Mouse (Mus musculus) midbrain, embryonic 14.5 days (tissue): ENCODE measurements around the gene Pkd2. TPM values are rescaled to one million over a fixed set of nuclear protein-coding genes. Genes with fewer than 3 reads are reported as not detected.
"Not testable (repeated sequence)": the region's sequence is repeated elsewhere in the genome, so short reads cannot be mapped to it uniquely, and the experiment has no call there.

Experiments used
- ATAC-seq: fragments of 200-750 bp; cut with Nextera tagmentation; 2 replicates; pipeline ENCODE4 v1.8.0; 2017; ENCODE audit warnings: moderate number of reproducible peaks, moderate library complexity; ENCODE audit not compliant: low FRiP score, low TSS enrichment
- DNase-seq: peaks from one replicate; pipeline ENCODE4 v3.0.0-alpha.2; 2015
- H3K27ac ChIP-seq: fragments of 300-500 bp; sonication (generic); replicated peaks from 2 replicates; pipeline ENCODE4 v1.5.1; 2014; ENCODE audit warnings: mild to moderate bottlenecking, low read depth, low read length, moderate library complexity
- H3K27me3 ChIP-seq: fragments of 300-500 bp; sonication (generic); 2 replicates; pipeline ENCODE4 v1.6.1; 2014; ENCODE audit warnings: low read length, control low read depth, mixed read lengths; ENCODE audit not compliant: control insufficient read depth, insufficient read depth
- H3K36me3 ChIP-seq: fragments of 300-500 bp; sonication (generic); 2 replicates; pipeline ENCODE4 v1.6.1; 2014; ENCODE audit warnings: low read length, control low read depth; ENCODE audit not compliant: control insufficient read depth, insufficient read depth
- H3K4me1 ChIP-seq: fragments of 300-500 bp; sonication (generic); 2 replicates; pipeline ENCODE4 v1.6.1; 2014; ENCODE audit warnings: mild to moderate bottlenecking, antibody characterized with exemption, low read length, control low read depth; ENCODE audit not compliant: control insufficient read depth, insufficient read depth
- H3K4me2 ChIP-seq: fragments of 300-500 bp; sonication (generic); 2 replicates; pipeline ENCODE4 v1.6.1; 2014; ENCODE audit warnings: mild to moderate bottlenecking, low read length, moderate library complexity
- H3K4me3 ChIP-seq: fragments of 300-500 bp; sonication (generic); replicated peaks from 2 replicates; pipeline ENCODE4 v1.5.1; 2014; ENCODE audit warnings: low read depth, low read length
- H3K9ac ChIP-seq: fragments of 300-500 bp; sonication (generic); replicated peaks from 2 replicates; pipeline ENCODE4 v1.6.1; 2014; ENCODE audit warnings: mild to moderate bottlenecking, low read length, moderate library complexity
- H3K9me3 ChIP-seq: fragments of 300-500 bp; sonication (generic); 2 replicates; pipeline ENCODE4 v1.6.1; 2016; ENCODE audit warnings: low read length, control low read depth, mixed read lengths; ENCODE audit not compliant: control insufficient read depth
- WGBS: fragments of 180-500 bp; shearing (Covaris S2); extraction: QIAGEN DNeasy Blood & Tissue Kit; methylation state at CpG from one replicate; pipeline ENCODE4 v1.1.7; 2014; 5-methylcytosine and 5-hydroxymethylcytosine counted together
- polyA plus RNA-seq: library from polyadenylated mRNA; unstranded; fragments of >200 nt; fragmentation: Nextera tagmentation; extraction: Ambion mirVana; gene quantifications from 2 replicates; pipeline ENCODE4 v1.2.1, GENCODE M21; 2014

Gene Pkd2
- polyA plus RNA-seq, 1 experiment from 2014 or later: 10.0 TPM

DNA sequence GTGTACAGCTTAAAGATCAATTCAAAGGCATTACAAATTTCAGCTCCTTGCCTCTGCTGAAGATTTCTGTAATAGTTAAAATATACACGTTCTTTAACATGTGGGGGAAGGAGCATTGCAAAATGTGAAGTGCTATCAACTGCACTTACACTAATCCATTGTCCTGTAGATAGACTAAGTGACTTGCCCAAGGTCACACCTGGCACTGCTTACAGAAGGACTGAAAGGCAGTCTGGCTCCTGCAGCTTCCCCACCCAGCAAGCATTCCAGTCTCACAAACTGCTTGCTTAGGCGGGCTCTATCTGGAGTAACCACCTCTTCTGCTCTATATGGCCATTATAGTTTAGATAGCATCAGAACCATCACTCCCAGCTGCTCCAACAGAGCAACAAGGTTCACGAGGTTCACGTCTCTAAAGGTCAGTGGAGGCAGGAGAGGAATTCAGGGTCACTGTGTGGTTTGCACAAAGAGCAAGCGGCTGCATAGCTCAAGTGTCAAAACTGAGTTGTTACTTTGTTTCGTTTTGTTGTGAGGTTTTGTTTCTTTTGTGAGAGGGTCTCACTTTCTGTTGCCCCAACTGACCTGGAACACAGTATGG is 25.2 kb upstream of the Pkd2 start:
- ATAC-seq (no peak), DNase-seq (no peak)
- Histone ChIP-seq H3K36me3 (no peaks in the 10 kb centered on the region), H3K9ac (no peak overlapping the region), H3K4me2 (no peak overlapping the region), H3K27ac (no peak overlapping the region), H3K9me3 (no peaks in the 10 kb centered on the region), H3K4me1 (no peaks in the 10 kb centered on the region), H3K4me3 (no peak overlapping the region), H3K27me3 (no peaks in the 10 kb centered on the region)
- 66% methylated on average over 6 of the region's 6 CpGs for WGBS

DNA sequence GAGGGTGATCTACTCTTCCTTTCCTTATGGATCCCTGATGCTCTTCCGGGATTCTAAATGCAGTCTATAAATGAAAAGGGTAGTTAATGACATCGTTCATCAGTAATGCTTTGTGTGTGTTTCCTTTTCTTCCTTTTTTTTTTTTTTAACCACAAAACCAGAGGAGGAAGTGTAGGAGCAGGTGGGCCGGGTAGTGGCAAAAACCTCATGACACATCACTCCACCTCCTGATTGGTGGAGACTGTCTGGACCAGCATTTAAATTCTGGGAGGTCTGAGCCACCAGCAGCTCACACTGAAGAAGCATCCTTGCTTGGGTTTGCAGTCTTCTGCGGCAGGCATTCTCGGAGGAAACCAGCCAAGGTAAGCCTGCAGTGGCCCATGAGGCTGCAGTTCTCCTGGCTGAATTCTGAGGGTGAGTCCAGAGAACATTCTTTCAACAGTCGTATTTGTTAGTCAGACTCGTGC is 24.4 kb upstream of the Pkd2 start, which contains the start of gene Spp1:
Gene Spp1, plus strand, starts transcription at position 284 of the 467 bp plus-strand sequence.
- Histone ChIP-seq H3K4me2 (no peak within 1 kb of the TSS), H3K4me1 (no peaks in the 10 kb centered on the region), H3K27me3 (no peaks in the 10 kb centered on the region), H3K36me3 (no peaks in the 10 kb centered on the region), H3K27ac (no peak within 1 kb of the TSS), H3K9ac (no peak within 1 kb of the TSS), H3K9me3 (no peaks in the 10 kb centered on the region), H3K4me3 (no peak within 1 kb of the TSS)
- WGBS: 72% methylated on average over 7 of the region's 7 CpGs
- ATAC-seq (no peak), DNase-seq (no peak)

DNA sequence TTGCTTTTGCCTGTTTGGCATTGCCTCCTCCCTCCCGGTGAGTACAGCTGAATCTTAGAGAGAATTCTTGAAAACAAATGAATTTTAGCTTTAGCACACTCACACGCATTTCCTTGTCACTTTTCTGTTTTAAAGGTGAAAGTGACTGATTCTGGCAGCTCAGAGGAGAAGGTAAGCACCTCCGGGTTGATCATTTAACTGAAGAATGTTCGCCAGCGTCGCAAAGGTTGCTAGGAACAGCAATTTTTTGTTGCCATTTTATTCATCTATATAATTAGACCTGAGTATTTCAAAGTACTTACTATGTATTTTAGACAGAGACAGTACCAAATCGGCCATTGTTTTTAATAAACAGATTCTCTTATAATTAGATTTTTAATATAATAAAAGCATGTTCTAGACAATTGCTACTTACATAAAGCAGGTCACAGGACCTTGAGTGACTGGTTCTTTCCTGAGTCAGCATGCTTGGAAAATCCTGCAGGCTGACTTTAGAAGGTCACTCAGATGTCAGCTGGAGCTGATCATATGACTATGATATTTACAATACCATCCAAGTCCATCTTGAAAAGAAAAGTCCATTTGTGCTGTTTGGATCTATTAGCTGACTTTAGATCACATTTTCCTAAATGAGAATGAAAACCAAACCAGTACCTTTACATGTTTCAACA is 22.7 kb upstream of the Pkd2 start:
- no peak for ATAC-seq
- no peaks in the 10 kb centered on the region for H3K9me3 ChIP-seq
- no peak overlapping the region for H3K9ac ChIP-seq
- no peaks in the 10 kb centered on the region for H3K27me3 ChIP-seq
- H3K36me3 ChIP-seq: no peaks in the 10 kb centered on the region
- no peak overlapping the region for H3K27ac ChIP-seq
- WGBS: 87% methylated on average over 7 of the region's 7 CpGs
- H3K4me2 ChIP-seq: no peak overlapping the region
- no peak overlapping the region for H3K4me3 ChIP-seq
- no peak for DNase-seq
- no peaks in the 10 kb centered on the region for H3K4me1 ChIP-seq

DNA sequence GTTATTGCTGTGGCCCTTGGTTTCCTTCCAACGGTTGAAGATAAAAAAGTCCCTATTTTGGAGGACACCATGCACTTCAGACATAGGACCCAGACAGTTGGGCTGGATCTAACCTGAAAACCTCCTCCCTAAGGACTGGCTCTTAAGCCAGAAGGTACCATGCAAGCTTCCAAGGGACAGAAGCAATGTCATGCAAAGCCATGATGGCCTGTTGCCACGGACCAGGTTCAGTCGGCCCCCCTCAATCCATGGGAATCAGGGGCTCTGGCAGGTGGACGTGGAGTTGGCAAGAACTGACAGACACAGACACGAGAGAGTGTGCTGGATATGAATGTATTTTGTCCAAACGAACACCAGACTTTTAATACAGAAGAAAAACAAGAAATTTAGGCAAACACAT is 16.9 kb upstream of the Pkd2 start:
- DNase-seq (no peak), ATAC-seq (no peak)
- Histone ChIP-seq H3K9me3 (no peaks in the 10 kb centered on the region), H3K4me2 (no peak overlapping the region), H3K27ac (no peak overlapping the region), H3K4me1 (no peaks in the 10 kb centered on the region), H3K4me3 (no peak overlapping the region), H3K27me3 (no peaks in the 10 kb centered on the region), H3K36me3 (no peaks in the 10 kb centered on the region), H3K9ac (no peak overlapping the region)
- 69% methylated on average over 6 of the region's 6 CpGs for WGBS

DNA sequence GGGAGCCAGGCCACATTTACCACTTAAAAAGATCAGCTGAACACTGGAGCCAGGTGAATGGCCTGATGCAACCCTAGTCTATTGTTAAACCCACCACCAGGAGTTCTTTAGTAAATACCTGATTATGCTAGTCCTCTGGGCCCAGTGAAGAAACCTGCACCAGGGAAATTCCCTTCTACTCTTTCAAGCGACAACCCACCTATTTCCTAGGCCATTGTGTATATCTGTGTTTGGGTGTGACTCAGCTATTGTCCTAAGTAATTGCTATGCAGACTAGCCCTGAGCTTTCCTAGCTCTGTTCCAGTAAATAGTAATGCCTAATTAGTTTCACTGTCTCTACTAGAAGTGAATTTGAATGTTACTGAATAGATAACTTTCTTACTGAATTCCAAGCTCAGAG is 16.4 kb upstream of the Pkd2 start:
- 55% methylated on average over 1 of the region's 1 CpGs for WGBS
- no peaks in the 10 kb centered on the region for H3K9me3 ChIP-seq
- no peaks in the 10 kb centered on the region for H3K4me1 ChIP-seq
- no peak overlapping the region for H3K27ac ChIP-seq
- no peak for ATAC-seq
- no peak for DNase-seq
- H3K4me2 ChIP-seq: no peak overlapping the region
- no peak overlapping the region for H3K4me3 ChIP-seq
- H3K27me3 ChIP-seq: no peaks in the 10 kb centered on the region
- H3K9ac ChIP-seq: no peak overlapping the region
- H3K36me3 ChIP-seq: no peaks in the 10 kb centered on the region

DNA sequence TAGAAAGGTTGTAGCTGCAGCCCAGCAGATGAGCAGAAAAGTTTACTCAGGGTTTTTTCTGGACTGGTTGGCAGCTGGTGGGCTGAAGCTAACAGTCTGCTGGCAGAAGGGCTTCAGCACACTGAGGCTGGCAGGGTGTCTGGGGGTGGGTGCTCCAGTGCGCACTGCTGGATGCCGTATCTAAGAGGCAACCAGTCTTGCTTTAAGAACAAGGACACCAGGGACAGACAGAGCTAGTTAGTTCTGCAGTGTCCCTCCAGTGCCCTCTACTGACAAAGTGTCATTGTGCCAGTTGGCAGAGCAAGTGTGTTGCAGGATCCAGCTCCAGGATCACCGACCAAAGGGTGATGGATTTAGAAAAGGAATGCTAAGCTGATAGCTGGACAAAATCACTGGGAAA is 13.1 kb upstream of the Pkd2 start:
- Histone ChIP-seq H3K27me3 (no peaks in the 10 kb centered on the region), H3K9ac (no peak overlapping the region), H3K4me2 (no peak overlapping the region), H3K36me3 (no peaks in the 10 kb centered on the region), H3K4me3 (no peak overlapping the region), H3K27ac (no peak overlapping the region), H3K4me1 (no peaks in the 10 kb centered on the region), H3K9me3 (no peaks in the 10 kb centered on the region)
- ATAC-seq (no peak; the same call in 1 of the 2 replicates), DNase-seq (peak; percentile 80)
- WGBS: 11% methylated on average over 3 of the region's 3 CpGs

GRCm38 (mm10) chr5:104448346-104448745 is 10.9 kb upstream of the Pkd2 start:
- WGBS: 21% methylated on average over 6 of the region's 6 CpGs

GRCm38 (mm10) chr5:104449491-104449890 is 9.8 kb upstream of the Pkd2 start:
- Histone ChIP-seq H3K4me3 (no peak overlapping the region), H3K9me3 (no peaks in the 10 kb centered on the region), H3K27me3 (no peaks in the 10 kb centered on the region), H3K4me1 (no peaks in the 10 kb centered on the region), H3K9ac (no peak overlapping the region), H3K36me3 (no peaks in the 10 kb centered on the region), H3K4me2 (no peak overlapping the region), H3K27ac (no peak overlapping the region)
- DNase-seq (peak; percentile 11), ATAC-seq (no peak)
- 34% methylated on average over 3 of the region's 3 CpGs for WGBS

More at GRCm38 (mm10) chr5:104448346-104448745, 10.9 kb upstream of the Pkd2 start:
- ATAC-seq, H3K36me3 ChIP-seq, H3K4me1 ChIP-seq, H3K27me3 ChIP-seq, H3K4me3 ChIP-seq, H3K9ac ChIP-seq, H3K27ac ChIP-seq, DNase-seq, H3K9me3 ChIP-seq, H3K4me2 ChIP-seq: not testable (repeated sequence)

GRCm38 (mm10) chr5:104453075-104453474 is 6.2 kb upstream of the Pkd2 start:
- H3K9me3 ChIP-seq: no peaks in the 10 kb centered on the region
- no peak overlapping the region for H3K4me3 ChIP-seq
- no peaks in the 10 kb centered on the region for H3K36me3 ChIP-seq
- no peak for ATAC-seq
- 84% methylated on average over 1 of the region's 1 CpGs for WGBS
- no peak for DNase-seq
- no peak overlapping the region for H3K27ac ChIP-seq
- H3K4me2 ChIP-seq: no peak overlapping the region
- H3K27me3 ChIP-seq: no peaks in the 10 kb centered on the region
- H3K9ac ChIP-seq: no peak overlapping the region
- no peaks in the 10 kb centered on the region for H3K4me1 ChIP-seq
